Mouse (Mus musculus) layer of hippocampus, adult 8-10 months (tissue): ENCODE results near the gene 1700066M21Rik. TPM values are rescaled to one million over a fixed set of nuclear protein-coding genes. Genes with fewer than 3 reads are reported as not detected.

Source experiments
- DNase-seq, 2 experiments: peaks; one replicate each; pipeline ENCODE4 v3.0.0; 2022; ENCODE audit warnings: low spot score in 2 of 2
- total RNA-seq, 4 experiments: library from RNA; stranded (reverse); gene quantifications; 2 replicates each; pipeline ENCODE4 v1.2.4; 2022

Gene 1700066M21Rik
- total RNA-seq: 10 to 100 TPM; 18.7 to 26.0 (median 21.8) TPM

- peak; percentile 89 to 93 for DNase-seq
Observed at GRCm38 (mm10) chr1:57377376-57378341, at the start of gene 1700066M21Rik. Gene 1700066M21Rik (plus strand): TSS chr1:57377620.

DNA sequence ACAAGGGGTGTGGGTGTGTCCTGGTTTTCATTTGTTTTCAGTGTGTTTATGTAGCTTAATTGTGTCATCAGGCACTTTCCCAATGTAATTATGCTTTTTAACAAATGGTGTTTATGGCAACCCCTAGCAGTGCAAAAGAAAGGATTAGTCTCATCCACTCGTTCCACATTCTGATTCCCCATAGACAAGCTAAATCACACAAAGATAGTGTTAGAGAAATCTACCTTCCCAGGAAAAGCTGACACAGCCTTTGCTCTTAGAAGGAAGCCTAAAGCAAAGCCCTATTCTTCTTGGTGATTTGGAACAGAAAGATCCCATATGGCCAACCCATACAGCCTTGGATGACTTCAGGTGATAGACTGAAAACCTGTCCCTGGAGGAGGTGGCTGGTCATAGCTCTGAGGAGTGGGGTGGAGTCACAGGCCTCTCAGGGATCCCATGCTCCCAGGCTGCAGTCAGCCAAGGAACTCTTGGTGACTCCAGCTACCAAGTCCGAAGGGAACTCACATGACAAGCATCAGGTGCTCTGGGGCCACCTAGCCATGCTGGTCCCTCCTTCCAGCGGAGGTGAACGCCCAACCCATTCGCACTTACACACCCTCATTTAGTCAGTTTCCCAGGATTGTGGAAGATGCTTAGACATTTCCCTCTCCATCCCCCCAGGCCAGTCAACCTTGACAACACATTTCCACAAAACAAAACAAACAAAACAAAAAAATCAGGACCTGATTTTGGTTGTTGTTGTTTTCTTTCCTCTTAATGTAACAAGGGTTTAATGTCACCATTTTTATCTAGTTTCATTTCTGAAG lies 47.9 kb upstream of the 1700066M21Rik start:
- DNase-seq: no peak

- DNase-seq: peak in 1 of 2 experiments; percentile 4
Observed at GRCm38 (mm10) chr1:57330228-57330627, 47.2 kb upstream of the 1700066M21Rik start.

- no peak for DNase-seq
Observed at GRCm38 (mm10) chr1:57332040-57332439, 45.4 kb upstream of the 1700066M21Rik start.

DNA sequence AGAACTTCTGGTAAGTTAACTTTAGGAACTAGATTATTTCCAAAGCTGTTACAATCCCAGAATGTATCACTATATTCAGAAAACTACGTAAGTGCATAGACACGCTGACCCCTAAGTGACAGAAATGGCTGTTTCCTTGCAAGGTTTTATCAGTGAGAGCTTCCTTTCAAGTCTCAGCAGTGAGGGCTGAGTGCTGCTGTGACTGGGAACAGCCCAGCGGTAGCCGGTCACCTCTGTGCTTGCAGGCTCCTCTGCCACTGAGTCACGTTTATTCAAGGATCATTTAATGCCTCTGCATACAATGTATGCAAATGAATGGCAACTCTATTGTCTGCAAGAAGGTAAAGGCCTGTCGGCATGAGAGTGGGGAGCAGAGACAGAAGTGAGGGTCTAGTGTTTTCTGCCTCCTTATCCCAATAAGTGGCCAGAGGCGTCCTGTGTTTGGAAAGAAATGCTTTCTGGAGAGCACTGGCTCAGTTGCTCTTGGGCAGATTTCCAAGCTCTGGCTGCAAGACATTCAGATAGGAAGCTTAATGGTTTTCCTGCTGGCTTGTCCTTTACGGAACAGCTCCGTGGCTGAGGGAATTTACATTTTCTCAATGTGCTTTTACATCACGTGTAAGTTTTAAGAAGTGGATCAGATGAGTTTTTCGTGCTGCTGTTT lies 43.7 kb upstream of the 1700066M21Rik start:
- no peak for DNase-seq

DNA sequence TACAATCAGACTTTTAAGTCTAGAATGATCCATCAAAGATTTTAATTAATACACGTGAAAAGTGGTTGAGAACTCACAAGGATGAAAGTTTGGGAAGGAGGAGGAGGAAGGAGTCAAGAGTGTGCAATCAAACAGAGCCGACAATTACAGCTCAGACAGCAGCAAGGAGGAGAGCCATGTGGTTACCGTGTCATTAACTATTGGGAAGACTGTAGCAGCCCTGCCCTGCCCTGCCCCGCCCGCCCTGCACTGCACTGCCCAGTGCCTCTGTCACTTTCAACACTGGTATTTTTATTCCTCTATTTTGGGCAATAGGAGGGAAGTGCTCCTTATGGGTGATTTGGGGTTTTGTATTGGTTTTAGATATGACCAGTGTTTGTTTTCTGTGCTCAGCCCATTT lies 42.2 kb upstream of the 1700066M21Rik start:
- DNase-seq: no peak

DNA sequence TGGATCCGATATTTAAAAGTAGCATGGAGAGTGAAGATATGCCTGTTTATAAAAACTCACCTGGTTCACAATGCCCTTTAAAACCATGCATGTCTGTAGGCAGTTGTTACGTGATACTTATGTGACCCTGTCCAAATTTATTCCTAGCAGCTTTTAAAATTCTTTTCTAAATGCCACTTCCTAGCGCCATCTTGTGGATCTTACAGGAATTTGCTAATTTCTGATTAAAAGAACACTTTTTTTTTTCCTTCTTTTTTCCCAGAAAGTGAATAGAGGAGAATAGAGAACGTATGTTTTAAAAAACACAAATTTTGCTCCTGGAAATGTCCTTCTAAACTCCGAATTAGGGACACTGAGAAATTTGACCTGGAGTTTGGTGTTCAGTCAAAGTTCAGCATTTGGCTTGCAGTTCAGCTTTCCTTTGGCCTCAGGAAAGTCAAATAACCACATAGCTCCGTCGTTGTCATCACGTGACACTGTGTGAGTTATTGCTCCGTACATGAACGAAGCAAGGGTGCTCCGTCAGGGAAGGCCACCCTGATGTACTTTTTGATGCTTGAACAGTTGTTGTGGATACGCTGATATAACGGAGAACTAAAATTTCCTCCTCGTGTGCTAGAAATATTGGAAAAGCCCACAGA lies 38.1 kb upstream of the 1700066M21Rik start:
- no peak for DNase-seq

DNA sequence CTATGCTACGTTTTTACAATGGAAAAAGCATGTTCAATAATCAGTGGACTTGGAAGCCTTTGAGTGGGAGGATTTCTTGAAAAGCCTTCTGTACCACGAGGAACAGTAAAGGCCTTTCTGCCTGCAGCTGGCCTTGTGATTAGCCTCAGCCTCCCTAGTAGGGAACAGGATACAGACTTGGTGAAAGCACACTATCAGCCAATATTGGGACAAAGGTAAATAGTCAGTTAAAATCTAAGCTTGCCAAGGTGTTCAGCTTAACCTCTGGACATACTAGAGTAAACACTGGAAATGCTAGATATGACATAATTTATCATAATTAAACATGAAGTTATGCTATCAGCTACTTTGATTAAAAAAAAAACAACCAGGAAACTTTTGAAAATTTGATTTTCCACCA lies 36.2 kb upstream of the 1700066M21Rik start:
- no peak for DNase-seq

DNA sequence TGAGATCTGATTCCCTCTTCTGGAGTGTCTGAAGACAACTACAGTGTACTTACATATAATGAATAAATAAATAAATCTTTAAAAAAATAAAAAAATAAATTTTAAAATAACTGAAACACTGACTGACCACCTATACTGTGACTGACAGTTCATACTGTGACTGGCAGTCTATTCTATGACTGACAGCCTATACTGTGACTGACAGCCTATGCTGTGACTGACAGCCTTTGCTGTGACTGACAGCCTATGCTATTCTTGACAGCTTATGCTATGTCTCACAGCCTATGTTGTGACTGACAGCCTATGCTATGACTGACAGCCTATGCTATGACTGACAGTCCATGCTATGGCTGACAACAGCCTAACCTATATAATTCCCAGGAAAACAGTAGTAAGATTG lies 29.9 kb upstream of the 1700066M21Rik start:
- no peak for DNase-seq

- DNase-seq: no peak
Observed at GRCm38 (mm10) chr1:57351941-57352340, 25.5 kb upstream of the 1700066M21Rik start.

- DNase-seq: no peak
Observed at GRCm38 (mm10) chr1:57358546-57358945, 18.9 kb upstream of the 1700066M21Rik start.

DNA sequence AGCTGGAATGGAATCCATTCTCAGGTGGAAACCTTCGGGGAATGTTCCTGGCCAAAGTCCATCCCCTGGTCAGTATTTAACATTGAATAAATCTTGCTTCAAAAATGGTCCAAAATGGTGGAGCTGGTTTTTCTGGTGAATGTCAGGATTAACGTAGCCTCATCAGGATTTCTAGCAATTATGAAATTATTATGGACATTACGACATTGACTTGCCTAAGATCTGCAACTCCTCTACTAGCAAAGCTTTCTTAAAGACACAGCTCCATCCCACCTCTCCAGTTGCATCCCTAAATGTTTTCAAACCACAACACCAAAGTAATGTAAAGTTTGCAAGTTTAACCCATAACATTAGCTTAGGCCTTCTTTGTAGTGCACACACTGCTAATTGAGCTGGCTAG lies 10.0 kb upstream of the 1700066M21Rik start:
- DNase-seq: no peak

DNA sequence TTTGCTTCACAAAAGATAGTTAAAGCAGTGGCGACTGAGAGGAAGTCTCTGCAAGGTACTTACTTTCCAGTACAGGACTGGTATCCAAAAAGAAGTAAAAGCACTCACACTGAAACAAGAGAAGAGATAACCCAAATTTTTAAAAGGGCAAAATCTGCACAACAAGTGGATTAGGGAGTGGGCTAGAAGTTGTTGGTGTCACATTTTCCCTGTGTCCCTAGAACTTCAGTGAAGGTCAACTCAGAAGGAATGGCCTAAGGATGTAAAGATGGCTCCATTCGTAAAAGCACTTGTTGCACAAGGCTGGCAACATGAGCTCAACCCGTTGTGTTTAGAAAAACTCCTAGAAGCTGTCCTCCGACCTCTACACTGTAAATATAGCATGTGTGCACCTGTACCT lies 8.3 kb upstream of the 1700066M21Rik start:
- DNase-seq: no peak

DNA sequence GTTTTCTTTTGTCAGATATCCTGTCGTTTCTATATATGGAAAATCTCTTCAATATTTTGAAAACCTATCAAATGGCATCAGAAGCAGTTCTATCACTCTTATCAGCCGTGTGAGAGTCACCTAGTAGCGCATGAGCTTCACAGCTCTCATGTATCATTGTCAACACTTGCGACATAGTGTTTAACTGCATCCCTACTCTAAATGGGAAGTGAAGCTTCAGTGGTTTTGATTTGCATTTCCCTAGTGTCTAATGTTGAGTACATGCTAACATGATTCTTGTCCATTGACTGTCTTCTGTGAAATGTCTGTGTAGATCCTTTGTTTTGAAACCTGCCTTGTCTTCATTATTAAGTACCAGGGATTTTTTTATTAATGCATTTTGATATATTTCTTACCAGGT lies 7.0 kb upstream of the 1700066M21Rik start:
- no peak for DNase-seq

GRCm38 (mm10) chr1:57375276-57375675 lies 2.1 kb upstream of the 1700066M21Rik start:
- no peak for DNase-seq

GRCm38 (mm10) chr1:57376806-57377205 lies 614 bp upstream of the 1700066M21Rik start:
- DNase-seq: no peak

- no peak for DNase-seq
Observed at GRCm38 (mm10) chr1:57386519-57386918, 9.1 kb downstream of the 1700066M21Rik start.

GRCm38 (mm10) chr1:57387876-57388275 lies 10.5 kb downstream of the 1700066M21Rik start:
- DNase-seq: peak; percentile 72 to 83

- DNase-seq: no peak
Observed at GRCm38 (mm10) chr1:57388402-57389155, 11.2 kb downstream of the 1700066M21Rik start.
